Mouse (Mus musculus) granulocyte monocyte progenitor cell, adult 5-6 weeks (primary cell): Measurements from ENCODE around the gene Foxp1. TPM values are rescaled to one million over a fixed set of nuclear protein-coding genes. Genes with fewer than 3 reads are reported as not detected.

ENCODE experiments used
- ATAC-seq: replicated peaks from 2 replicates; pipeline ENCODE4 v1.8.0; 2016; ENCODE audit warnings: mild to moderate bottlenecking, moderate TSS enrichment, inconsistent platforms; ENCODE audit not compliant: poor library complexity, severe bottlenecking
- total RNA-seq, 2 experiments: library from RNA; stranded (forward) in 1 of 2; stranded (reverse) in 1 of 2; fragments of 200-712, 200-1000 nt in 1 of 2; fragments of >200 nt in 1 of 2; fragmentation: Nextera tagmentation in 1 of 2; gene quantifications; 2 replicates each; pipeline ENCODE4 v1.2.3; 2014 to 2017

Foxp1 gene
- total RNA-seq, 2 experiments from 2014 or later, result 68.5 to 128 TPM

DNA sequence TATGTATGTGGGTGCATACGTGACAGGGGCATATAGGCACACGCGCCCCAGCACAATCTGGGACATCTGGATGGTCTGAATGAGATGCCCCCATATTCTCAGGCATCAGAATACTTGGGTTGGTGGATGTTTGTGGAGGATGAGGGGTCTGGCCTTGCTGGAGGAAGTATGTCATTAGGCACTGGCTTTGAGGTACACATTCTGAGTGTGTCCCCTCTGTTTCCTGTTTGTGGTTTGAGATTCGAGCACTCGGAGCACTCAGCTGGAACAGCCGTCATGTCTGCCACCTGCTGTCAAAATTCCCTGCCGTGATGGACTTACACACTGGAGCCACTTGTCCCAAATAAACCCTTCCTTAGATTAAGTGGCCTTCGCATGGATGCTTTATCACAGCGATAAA lies 395.8 kb downstream of the Foxp1 start:
- 0 out of 2 replicates have a peak, but pooled peaks have one; percentile 63 for ATAC-seq

- no peak for ATAC-seq
Measured at GRCm38 (mm10) chr6:99120776-99121766, 401.4 kb downstream of the Foxp1 start.

DNA sequence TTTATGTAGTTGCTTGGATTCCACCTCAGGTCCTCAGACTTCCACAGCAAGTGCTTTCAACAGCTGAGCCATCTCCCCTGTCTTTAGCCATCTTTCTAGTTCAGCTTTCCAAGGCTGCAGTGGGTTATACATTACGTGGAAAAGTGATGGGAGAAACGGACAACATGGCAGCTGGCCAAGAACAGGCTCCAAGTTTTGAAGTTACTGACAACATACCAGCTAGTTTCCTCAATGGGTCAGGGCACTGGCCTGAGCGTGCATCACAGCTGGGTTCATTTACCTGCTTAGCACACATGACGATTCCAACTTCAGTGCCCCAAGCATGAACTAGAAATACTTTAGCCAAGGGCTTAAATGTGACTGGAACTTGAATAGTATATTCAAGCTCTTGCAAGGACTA lies 404.0 kb downstream of the Foxp1 start:
- no peak for ATAC-seq

- ATAC-seq, result no peak
Measured at GRCm38 (mm10) chr6:99117411-99117810, 405.1 kb downstream of the Foxp1 start.

GRCm38 (mm10) chr6:99111856-99112255 lies 410.7 kb downstream of the Foxp1 start:
- no peak for ATAC-seq

- ATAC-seq, result no peak
Measured at GRCm38 (mm10) chr6:99108417-99108816, 414.1 kb downstream of the Foxp1 start.

DNA sequence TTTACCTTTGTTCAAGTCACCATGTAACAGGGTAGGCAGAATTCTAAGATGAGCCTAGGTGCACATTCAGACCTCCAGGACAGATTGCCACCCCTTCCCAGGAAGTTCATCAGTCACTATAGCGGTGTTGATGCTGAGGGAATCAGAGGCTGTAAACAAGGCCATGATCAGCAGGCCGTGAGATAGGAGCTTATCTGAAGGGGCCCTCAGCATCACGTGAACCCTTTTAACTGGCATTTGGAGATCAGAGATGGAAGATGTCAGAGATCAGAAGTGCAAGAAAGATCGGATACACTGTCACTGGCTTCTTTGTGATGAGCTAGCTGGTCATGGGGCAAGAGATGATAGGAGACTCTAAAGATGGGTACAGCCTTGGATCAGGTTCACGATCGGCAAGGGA lies 414.8 kb downstream of the Foxp1 start:
- ATAC-seq, result no peak

- no peak for ATAC-seq
Measured at GRCm38 (mm10) chr6:99107081-99107482, 415.4 kb downstream of the Foxp1 start.

DNA sequence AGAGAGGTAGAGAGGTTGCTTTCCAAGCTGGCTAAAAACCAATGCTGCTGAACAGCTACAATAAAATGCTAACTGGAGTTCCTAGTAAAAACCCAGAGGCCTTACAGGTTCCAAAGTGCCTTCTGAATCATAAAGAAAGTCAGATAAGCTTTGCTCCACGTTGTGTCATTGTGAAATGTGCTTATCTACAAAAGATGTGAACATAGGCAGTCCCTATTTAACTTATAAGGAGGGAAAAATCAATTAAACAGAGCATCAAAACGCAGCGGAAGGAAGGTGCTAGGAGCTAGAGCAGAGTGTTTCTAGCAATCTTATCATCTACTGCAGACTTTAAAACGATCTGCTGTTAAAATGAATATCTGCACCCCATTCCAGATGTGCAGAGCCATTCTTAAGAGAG lies 416.5 kb downstream of the Foxp1 start:
- ATAC-seq, result no peak

GRCm38 (mm10) chr6:99104446-99104845 lies 418.1 kb downstream of the Foxp1 start:
- ATAC-seq, result no peak

DNA sequence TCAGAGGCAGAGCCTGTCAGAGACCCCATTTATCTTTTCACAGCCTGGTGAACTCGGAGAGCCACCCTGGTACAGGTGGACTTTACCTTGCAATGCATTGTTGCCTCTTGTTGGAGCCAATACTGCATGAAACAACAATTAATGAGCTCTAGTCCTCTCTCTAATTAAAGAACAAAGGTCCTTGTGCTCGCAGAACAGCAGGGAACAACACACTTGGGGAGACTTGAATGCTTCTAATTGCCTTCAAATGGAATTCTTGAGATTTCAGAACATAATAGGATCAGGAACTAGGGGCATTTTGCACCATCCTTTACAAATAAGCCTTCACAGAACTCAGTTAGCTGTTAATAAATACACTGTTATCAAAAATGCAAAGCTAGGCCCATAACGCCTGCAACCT lies 418.6 kb downstream of the Foxp1 start:
- ATAC-seq, result no peak

- ATAC-seq, result no peak
Measured at GRCm38 (mm10) chr6:99101489-99101908, 421.0 kb downstream of the Foxp1 start.

GRCm38 (mm10) chr6:99100331-99100730 lies 422.2 kb downstream of the Foxp1 start:
- ATAC-seq, result no peak

GRCm38 (mm10) chr6:99099781-99100180 lies 422.7 kb downstream of the Foxp1 start:
- no peak for ATAC-seq

- no peak for ATAC-seq
Measured at GRCm38 (mm10) chr6:99097191-99097590, 425.3 kb downstream of the Foxp1 start.

DNA sequence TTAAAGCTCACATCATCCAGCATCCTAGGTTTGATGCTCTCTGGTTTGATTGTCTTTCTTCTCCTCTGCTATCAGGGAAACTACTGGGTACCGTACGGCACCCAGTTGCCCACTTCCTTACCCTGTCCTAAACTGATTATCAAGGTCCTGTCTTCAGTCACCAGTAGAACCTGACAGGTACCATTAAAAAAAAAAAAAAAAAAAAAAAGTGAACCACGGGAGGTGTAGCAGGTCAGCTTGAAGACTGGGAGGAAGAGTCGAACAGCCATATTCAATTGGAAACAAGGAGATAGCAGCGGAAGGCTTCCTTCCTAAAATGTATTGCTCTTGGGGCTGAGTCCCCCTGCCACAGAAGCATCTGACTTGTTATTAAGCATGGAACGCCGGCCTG lies 425.8 kb downstream of the Foxp1 start:
- ATAC-seq, result no peak

GRCm38 (mm10) chr6:99096105-99096775 lies 426.3 kb downstream of the Foxp1 start:
- ATAC-seq, result peak; percentile 78

DNA sequence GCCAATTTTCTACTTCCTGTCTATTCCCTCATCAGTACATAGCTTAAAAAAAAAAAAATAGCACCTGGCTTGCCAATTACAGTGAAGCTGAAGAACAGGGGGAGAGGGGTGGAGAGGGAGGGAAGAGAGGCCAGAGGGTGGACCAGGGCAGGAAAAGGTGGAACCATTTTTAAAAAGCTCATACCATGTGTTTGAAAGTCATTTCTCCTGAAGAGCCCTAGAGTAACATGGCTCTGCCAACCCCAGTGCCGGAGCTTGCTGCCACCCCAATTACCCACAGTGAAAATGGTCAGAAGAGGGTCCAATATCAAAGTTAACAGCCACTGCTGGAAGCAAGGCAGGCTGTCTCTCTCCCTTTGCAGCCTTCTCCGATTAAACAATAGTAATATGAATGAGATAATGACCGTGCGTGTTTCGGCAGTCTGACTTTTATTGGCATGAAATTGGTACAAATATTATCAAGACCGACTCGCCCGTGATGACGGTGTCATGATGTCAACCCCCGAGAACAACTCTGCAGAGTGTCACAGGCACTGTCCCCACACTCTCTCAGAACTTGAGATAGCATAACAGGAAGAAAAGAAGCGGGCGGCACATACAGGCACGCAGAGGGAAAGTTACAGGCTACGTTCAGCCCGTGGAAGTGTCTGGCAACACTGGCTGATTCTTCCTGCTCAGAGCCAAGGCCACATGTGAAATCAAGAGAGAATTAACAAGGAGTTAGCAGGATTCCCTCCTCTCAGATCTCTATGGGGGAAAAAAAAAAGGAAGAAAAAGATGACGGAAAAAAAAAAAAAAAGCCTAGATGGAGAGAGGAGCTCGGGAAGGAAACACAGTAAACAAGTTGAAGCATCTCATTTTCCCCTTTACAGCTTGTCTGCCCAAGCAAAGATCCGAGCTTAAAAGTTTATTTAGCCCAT lies 427.1 kb downstream of the Foxp1 start:
- ATAC-seq, result peak; percentile 57

- 0 out of 2 replicates have a peak, but pooled peaks have one; percentile 15 for ATAC-seq
Measured at GRCm38 (mm10) chr6:99094339-99094989, 428.1 kb downstream of the Foxp1 start.

DNA sequence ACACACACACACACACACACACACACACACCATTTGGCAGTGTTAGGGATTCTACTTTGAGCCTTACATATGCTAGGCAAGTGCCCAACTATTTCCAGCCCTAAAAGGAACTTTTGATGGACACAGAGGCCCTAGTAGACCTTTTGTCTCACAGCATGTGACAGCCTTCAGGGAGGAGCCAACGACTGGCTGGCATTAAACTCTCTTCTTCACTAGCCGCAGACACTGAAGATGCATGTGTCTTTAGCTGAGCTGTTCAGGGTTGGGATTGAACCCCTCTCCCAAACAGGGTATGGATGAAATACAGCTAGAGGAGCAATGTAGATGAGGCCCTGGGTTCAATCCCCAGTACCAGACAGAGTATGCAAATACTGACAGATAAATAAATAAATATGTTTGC lies 428.7 kb downstream of the Foxp1 start:
- ATAC-seq, result no peak
